Mouse (Mus musculus) forebrain, embryonic 10.5 days (tissue): ENCODE data around the gene Nfix. TPM values are rescaled to one million over a fixed set of nuclear protein-coding genes. Genes with fewer than 3 reads are reported as not detected.

Experiments
- DNase-seq: peaks from one replicate; pipeline ENCODE4 v3.0.0-alpha.2; 2017; ENCODE audit warnings: low spot score; ENCODE audit errors: extremely low spot score
- H3K27ac ChIP-seq: fragments of 300-500 bp; sonication (generic); 2 replicates; pipeline ENCODE4 v1.5.1; 2016; ENCODE audit warnings: mild to moderate bottlenecking
- H3K27me3 ChIP-seq: fragments of 300-500 bp; sonication (generic); 2 replicates; pipeline ENCODE4 v1.6.1; 2016; ENCODE audit warnings: mild to moderate bottlenecking; ENCODE audit not compliant: poor library complexity, severe bottlenecking
- H3K36me3 ChIP-seq: fragments of 300-500 bp; sonication (generic); replicated peaks from 2 replicates; pipeline ENCODE4 v1.6.1; 2016; ENCODE audit warnings: mild to moderate bottlenecking, moderate library complexity
- H3K4me1 ChIP-seq: fragments of 300-500 bp; sonication (generic); 2 replicates; pipeline ENCODE4 v1.6.1; 2016
- H3K4me3 ChIP-seq: fragments of 300-500 bp; sonication (generic); 2 replicates; pipeline ENCODE4 v1.5.1; 2016; ENCODE audit warnings: mild to moderate bottlenecking, moderate library complexity
- H3K9me3 ChIP-seq: fragments of 300-500 bp; sonication (generic); 2 replicates; pipeline ENCODE4 v1.6.1; 2016; ENCODE audit warnings: mild to moderate bottlenecking, moderate library complexity
- WGBS: fragments of 180-500 bp; shearing (Covaris S2); methylation state at CpG from one replicate; pipeline ENCODE4 v1.1.7; 2016; 5-methylcytosine and 5-hydroxymethylcytosine counted together
- polyA plus RNA-seq: library from polyadenylated mRNA; unstranded; fragments of >200 nt; fragmentation: Nextera tagmentation; extraction: Ambion mirVana; gene quantifications from 2 replicates; pipeline ENCODE4 v1.2.1, GENCODE M21; 2016

The Nfix gene
- polyA plus RNA-seq, 1 experiment from 2014 or later, result 1.8 TPM

DNA sequence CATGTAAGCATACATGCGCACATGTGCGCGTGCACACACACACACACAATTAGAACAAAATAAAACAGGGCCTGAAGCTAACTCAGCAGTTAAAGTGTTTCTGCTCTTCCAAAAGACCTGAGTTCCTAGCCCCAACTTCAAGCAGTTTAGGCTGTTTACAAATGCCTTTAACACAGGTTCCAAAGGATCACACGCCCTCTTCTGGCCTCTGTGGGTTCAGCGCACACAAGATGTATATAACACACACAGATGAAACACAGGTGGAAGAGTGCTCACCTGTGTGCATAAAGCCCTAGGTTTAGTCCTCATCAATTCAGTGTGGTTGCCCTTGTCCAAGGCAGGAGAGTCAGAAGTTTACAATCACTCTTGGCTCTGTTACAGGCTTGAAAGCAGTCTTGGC is 5.9 kb upstream of the Nfix start:
- no peak overlapping the region for H3K4me3 ChIP-seq
- 93% methylated on average over 5 of the region's 5 CpGs for WGBS
- no peak for DNase-seq
- H3K9me3 ChIP-seq, result no peaks in the 10 kb centered on the region; the same call in 1 of the 2 replicates
- H3K36me3 ChIP-seq, result no peaks in the 10 kb centered on the region
- peaks cover 97% of the 10 kb centered on the region for H3K27me3 ChIP-seq
- peaks cover 16% of the 10 kb centered on the region for H3K4me1 ChIP-seq
- H3K27ac ChIP-seq, result no peak overlapping the region

DNA sequence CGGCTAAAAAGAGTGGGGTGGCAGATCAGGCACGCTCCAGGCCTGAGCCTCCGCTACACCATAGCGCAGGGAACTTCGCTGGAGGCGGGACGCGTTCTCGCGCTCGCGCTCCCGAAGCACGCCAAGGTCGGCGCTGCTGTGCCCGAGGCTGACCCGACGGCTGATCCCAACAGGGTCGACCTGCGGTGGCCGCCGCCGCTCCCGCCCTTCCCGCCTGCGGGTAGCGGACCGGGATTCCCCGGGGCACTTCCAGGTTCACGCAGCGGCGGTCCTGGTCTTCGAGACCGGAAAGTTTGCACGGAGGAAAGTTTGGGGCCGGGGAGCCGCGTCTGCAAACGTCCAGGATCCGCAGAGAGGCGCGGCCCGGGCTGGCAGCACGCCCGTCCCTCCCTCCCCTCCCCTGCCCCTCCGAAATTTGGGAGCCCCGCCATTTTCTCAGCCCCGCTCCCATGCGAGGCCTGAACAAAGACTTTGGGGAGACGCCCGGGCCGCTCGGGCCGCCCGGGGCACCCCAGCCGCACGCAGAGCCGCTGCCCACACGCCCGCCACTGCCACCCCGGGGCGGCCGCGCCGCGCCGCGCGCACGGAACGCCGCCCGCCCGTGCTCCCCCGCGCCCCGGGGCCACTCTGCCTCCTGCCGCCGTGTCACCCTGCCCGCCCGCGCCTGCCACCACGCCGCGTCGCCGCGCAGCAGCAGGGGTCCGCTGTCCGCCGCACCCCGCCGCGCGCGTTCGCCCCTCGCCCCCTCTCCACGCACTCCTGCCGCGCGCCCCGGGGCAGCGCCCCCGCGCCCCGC is 810 bp downstream of the Nfix start:
- WGBS, result under 1% methylated on average over 87 of the region's 108 CpGs
- Histone ChIP-seq H3K27me3 (peaks cover 97% of the 10 kb centered on the region), H3K9me3 (no peaks in the 10 kb centered on the region), H3K27ac (peak overlapping the region; percentile 82), H3K36me3 (no peaks in the 10 kb centered on the region; the same call in 1 of the 2 replicates), H3K4me3 (peak overlapping the region; percentile 58), H3K4me1 (peaks cover 27% of the 10 kb centered on the region)
- DNase-seq, result no peak

DNA sequence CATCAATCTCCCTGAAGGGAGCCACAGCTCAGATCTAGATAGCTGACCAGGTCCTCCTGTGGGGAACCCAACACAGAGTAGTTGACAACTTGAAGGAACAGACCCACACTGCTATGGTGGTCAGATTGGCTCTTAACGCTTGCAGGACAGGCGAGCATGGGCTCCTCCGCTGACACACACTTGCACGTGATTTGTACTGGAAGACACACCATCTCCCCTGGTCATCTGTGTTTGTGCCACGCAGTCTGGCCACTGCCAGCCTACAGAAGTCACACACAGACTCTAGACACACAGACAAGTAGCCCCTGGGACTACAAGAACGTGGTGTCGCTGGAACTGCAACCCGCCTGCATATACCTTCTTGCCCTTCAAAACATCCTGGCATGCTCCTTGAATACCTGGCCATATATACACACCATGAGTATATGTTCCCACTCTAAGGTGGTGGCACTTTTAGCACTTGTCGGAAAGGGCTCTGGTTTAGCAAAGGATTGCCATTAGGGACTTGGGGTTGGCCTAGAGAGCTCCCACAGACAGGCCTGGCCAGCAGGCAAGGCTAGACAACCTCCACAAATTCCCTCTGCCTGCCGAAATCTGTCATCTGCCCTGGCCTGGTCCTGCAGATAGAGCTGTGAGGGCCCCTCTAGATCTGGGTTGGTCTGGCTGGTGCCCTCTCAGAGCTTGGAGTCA is 1.6 kb downstream of the Nfix start:
- peaks cover 97% of the 10 kb centered on the region for H3K27me3 ChIP-seq
- H3K9me3 ChIP-seq, result no peaks in the 10 kb centered on the region
- H3K27ac ChIP-seq, result peak overlapping the region; percentile 82; the same call in 1 of the 2 replicates
- H3K36me3 ChIP-seq, result no peaks in the 10 kb centered on the region; the same call in 1 of the 2 replicates
- WGBS, result 36% methylated on average over 10 of the region's 10 CpGs
- no peak for DNase-seq
- peaks cover 35% of the 10 kb centered on the region for H3K4me1 ChIP-seq
- peak overlapping the region; percentile 58 for H3K4me3 ChIP-seq

DNA sequence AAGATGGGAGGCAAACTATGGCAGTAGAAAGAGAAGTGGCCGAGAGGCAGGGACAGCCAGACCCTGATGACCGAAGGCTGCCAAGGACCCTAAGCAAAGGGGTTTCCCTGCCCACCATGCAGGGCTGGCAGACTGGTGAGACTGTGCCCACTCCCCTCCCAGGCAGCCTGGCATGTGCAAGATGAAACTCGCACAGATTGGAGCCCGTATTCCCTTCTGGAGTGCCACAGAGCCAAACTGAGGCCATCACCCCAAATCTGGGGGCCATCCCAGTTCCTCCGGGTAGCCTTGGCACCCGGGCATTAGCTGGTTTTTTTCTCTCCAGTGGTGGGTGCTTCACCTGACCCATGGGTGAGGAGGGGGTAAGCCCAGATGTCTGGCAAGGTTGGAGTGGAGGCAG is 2.2 kb downstream of the Nfix start:
- Histone ChIP-seq H3K9me3 (no peaks in the 10 kb centered on the region), H3K27ac (no peak overlapping the region), H3K36me3 (no peaks in the 10 kb centered on the region; the same call in 1 of the 2 replicates), H3K4me3 (peak overlapping the region; percentile 58; the same call in 1 of the 2 replicates), H3K4me1 (peaks cover 36% of the 10 kb centered on the region), H3K27me3 (peaks cover 97% of the 10 kb centered on the region)
- DNase-seq, result no peak
- WGBS, result 66% methylated on average over 6 of the region's 6 CpGs

DNA sequence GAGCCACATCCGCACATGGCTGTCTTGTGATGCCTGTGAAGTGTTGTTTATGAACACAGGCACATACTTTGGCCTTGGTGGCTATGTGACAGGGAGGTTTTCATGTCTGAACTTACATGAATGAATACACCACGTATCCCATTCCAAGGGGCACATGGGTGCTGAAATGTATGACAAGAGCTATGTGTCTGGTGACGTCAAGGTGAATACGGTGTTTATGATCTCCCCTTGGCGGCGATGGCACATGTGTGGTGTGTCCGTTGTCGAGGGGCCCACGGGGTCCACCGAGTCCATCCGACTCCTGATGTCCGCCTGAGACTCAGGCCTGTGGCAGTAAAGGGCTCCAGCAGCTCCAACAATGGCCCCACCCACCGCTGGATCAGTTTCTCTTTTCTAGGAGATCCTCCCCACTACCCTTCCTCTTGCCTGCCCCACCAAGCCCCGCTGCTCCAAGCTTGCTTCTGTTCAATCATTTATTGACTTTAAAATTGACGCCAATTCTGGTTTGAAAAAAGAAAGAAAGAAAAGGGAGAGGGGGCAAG is 2.8 kb downstream of the Nfix start:
- 74% methylated on average over 15 of the region's 15 CpGs for WGBS

DNA sequence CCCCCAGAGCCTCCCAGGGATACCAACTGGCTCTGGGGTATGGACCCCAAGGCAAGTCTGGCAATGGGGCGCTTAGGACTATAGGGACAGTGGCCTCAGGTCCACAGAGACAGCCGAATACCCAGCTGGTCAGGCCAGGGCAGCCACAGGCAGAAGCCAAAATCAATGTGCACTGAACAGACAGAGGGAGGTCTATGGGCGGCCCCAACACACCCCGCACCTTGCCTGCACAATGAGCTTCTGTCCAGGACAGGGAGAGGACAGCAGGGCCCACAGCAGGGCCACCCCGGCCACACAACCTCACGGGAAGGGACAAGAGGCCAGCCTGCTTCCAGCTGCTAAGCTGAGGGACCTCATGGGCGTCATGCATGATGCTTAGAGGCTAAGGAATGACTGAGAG is 5.7 kb downstream of the Nfix start:
- no peaks in the 10 kb centered on the region; the same call in 1 of the 2 replicates for H3K36me3 ChIP-seq

More for the DNA sequence above, 2.8 kb downstream of the Nfix start:
- no peaks in the 10 kb centered on the region for H3K9me3 ChIP-seq
- peaks cover 36% of the 10 kb centered on the region for H3K4me1 ChIP-seq
- DNase-seq, result no peak
- H3K4me3 ChIP-seq, result no peak overlapping the region; the same call in 1 of the 2 replicates
- H3K27me3 ChIP-seq, result peaks cover 97% of the 10 kb centered on the region
- no peak overlapping the region for H3K27ac ChIP-seq
- H3K36me3 ChIP-seq, result no peaks in the 10 kb centered on the region; the same call in 1 of the 2 replicates

DNA sequence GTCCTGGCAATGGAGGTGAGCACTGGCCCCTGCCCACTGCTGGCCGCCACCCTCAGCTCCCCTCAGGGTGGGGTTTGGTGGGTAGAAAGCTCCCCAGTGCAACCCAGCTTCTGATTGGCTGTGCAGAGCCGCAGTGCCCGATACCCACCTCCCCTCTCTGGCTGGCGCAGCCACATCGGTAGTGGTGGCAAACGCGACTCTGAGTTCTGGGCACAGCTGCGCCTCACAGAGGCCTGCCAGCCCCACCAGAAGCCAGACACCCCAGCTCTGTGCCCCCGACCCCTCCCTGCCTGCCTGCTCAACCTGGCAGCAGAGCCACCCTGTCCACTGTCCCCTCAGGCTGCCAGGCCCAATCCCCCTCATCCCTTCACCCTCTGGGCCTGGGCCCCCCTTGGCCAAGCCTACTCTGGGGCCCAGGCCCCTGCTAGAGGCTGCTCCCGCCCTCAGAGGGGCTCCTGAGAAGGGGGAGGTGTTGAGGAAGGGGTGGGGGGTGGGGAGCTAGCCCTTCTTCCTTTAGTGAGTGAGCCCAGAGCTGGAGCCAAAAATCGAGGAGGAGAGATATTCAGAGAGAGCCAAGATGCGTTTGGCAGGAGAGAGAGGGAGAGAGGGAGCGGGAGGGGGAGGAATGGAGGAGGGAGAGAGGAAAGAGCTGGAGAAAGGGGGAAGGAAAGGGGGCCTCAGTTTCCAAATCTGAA is 6.2 kb downstream of the Nfix start:
- no peaks in the 10 kb centered on the region; the same call in 1 of the 2 replicates for H3K36me3 ChIP-seq
- peaks cover 100% of the 10 kb centered on the region for H3K27me3 ChIP-seq
- peaks cover 27% of the 10 kb centered on the region for H3K4me1 ChIP-seq
- WGBS, result 54% methylated on average over 13 of the region's 13 CpGs
- no peaks in the 10 kb centered on the region for H3K9me3 ChIP-seq
- H3K4me3 ChIP-seq, result peak overlapping the region; percentile 5; the same call in 1 of the 2 replicates
- peak overlapping the region; percentile 65; the same call in 1 of the 2 replicates for H3K27ac ChIP-seq
- DNase-seq, result no peak

More for the DNA sequence above, 5.7 kb downstream of the Nfix start:
- 51% methylated on average over 7 of the region's 7 CpGs for WGBS
- H3K27me3 ChIP-seq, result peaks cover 100% of the 10 kb centered on the region
- H3K27ac ChIP-seq, result no peak overlapping the region
- H3K9me3 ChIP-seq, result no peaks in the 10 kb centered on the region
- peaks cover 32% of the 10 kb centered on the region for H3K4me1 ChIP-seq
- peak overlapping the region; percentile 5; the same call in 1 of the 2 replicates for H3K4me3 ChIP-seq
- no peak for DNase-seq

DNA sequence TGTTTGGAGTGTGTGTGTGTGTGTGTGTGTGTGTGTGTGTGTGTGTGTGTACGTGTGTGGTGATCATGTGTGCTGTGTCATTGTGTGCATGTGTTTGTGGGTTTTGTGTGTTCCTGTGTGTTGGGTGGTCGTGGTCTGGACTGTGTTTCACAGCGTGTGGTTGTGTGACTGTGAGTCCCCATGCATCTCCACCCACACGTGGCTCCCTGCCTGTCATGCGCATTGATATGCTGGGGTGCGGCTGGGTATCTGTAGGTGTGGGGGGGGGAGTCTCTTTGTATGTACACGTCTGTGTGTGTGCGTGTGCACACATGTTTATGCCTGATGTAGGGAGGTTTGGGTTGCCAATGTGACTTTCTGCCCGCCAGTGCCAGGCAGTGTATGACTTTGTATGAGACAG is 7.0 kb downstream of the Nfix start:
- H3K4me1 ChIP-seq, result peaks cover 19% of the 10 kb centered on the region
- no peaks in the 10 kb centered on the region; the same call in 1 of the 2 replicates for H3K36me3 ChIP-seq
- H3K9me3 ChIP-seq, result no peaks in the 10 kb centered on the region
- no peak for DNase-seq
- H3K4me3 ChIP-seq, result no peak overlapping the region
- peaks cover 100% of the 10 kb centered on the region for H3K27me3 ChIP-seq
- WGBS, result 87% methylated on average over 9 of the region's 9 CpGs
- no peak overlapping the region for H3K27ac ChIP-seq

DNA sequence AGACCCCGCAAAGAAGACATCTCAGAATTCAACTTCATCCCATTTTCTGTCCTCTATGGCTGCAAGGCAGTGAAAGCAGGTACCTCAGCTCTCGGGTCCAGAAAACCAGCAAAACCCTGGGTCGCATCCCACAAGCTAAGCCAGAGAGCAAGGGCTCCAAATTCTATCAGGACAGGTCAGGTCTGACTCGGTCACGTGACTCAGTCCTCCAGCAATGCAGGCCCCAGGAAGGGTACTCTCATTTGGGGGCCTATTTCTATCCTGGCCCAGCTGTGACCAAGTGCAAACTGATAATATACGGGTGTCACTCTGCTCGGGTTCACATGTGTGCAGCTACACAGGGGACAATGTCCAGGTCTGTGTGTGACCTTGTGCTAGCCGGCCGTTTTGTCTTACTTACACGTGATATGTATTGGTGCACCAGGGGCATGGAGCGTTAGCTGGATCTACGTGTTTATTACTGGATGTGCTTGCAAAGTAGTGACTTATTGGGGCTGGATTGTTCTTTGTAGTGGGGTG is 7.7 kb downstream of the Nfix start:
- DNase-seq, result no peak
- H3K4me3 ChIP-seq, result no peak overlapping the region
- no peaks in the 10 kb centered on the region; the same call in 1 of the 2 replicates for H3K36me3 ChIP-seq
- H3K4me1 ChIP-seq, result peaks cover 18% of the 10 kb centered on the region
- peaks cover 100% of the 10 kb centered on the region for H3K27me3 ChIP-seq
- H3K9me3 ChIP-seq, result no peaks in the 10 kb centered on the region
- no peak overlapping the region for H3K27ac ChIP-seq
- WGBS, result 76% methylated on average over 12 of the region's 12 CpGs

DNA sequence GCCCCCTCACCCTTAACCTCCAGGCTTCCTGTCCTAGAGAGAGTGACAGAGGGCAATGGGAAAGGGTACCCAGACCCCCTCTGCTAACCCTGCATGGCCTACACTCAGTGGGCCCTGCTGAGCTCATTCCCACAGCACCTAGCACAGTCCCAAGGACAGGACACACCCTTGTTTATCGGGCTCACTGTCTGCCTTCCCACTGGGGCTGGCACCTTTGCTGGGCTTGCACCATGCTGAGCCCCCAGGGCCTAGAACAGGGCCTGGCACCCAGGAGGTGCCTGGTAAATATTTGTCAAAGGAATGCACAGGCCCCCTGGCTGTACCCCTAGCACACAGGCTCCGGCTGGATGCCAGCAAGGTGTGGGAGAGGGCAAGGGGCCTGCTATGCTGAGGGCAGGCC is 9.6 kb downstream of the Nfix start:
- no peak overlapping the region for H3K27ac ChIP-seq
- H3K4me1 ChIP-seq, result peaks cover 29% of the 10 kb centered on the region
- no peaks in the 10 kb centered on the region for H3K9me3 ChIP-seq
- H3K4me3 ChIP-seq, result no peak overlapping the region
- no peaks in the 10 kb centered on the region for H3K36me3 ChIP-seq
- no peak for DNase-seq
- WGBS, result 90% methylated on average over 2 of the region's 2 CpGs
- peaks cover 100% of the 10 kb centered on the region for H3K27me3 ChIP-seq

DNA sequence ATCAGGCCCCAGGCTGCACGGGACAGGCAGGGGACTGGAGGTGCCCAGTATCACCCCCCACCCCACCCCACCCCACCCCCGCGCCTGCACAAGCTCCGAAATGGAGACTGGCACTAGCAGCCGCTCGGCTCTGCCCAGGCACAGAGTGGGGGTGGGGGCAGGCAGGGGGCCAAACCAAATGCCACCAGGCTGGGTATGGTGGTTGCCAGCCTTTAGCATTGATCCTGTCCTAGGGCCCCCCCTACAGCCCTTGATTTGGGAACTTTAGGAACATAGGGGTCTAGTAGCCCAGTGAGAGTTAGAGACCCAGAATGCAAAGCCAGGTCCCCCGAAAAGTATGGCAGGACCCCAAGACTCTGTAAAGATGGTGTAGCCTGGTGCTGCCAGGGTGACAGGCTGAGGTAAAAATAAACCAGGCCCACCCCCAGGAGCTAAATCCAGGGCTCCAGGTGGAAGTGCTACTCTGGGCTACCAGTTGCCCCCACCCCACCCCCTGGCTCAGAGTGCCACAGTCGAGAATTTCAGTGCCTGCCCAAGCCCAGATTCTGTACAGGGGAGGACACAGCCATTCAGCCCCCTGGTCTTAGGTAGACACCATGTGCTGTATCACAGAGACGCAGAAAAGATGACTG is 10.2 kb downstream of the Nfix start:
- WGBS, result 76% methylated on average over 9 of the region's 9 CpGs
- no peak for DNase-seq
- peaks cover 100% of the 10 kb centered on the region for H3K27me3 ChIP-seq
- H3K4me3 ChIP-seq, result no peak overlapping the region
- H3K36me3 ChIP-seq, result no peaks in the 10 kb centered on the region
- peaks cover 34% of the 10 kb centered on the region for H3K4me1 ChIP-seq
- no peaks in the 10 kb centered on the region for H3K9me3 ChIP-seq
- H3K27ac ChIP-seq, result no peak overlapping the region

DNA sequence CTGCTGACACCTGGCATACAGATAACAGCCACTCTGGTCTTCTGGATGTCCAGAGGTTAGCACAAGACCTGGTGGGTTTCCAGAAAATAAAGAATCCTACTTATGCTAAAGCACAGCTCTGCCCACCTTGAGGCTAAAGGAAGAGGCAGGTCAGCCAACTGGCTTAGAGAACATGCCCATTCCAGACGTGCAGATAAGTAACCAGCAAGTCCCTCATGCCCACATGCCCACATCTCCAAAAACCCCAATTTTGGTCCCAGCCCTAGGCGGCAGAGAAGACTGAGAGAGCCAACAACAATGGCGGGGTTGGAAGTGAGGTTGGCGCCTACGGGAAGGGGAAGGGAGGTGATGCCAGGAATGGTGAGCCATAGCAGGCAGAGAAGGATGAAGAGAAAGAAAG is 10.8 kb downstream of the Nfix start:
- Histone ChIP-seq H3K27me3 (peaks cover 100% of the 10 kb centered on the region), H3K4me3 (no peak overlapping the region), H3K9me3 (no peaks in the 10 kb centered on the region), H3K4me1 (peaks cover 34% of the 10 kb centered on the region), H3K27ac (no peak overlapping the region), H3K36me3 (no peaks in the 10 kb centered on the region)
- 26% methylated on average over 5 of the region's 5 CpGs for WGBS
- no peak for DNase-seq
